Mouse (Mus musculus) stomach, adult 2 months (tissue): ENCODE data around the gene 2610318N02Rik. TPM values are rescaled to one million over a fixed set of nuclear protein-coding genes. Genes with fewer than 3 reads are reported as not detected.

Source experiments
- polyA plus RNA-seq: library from polyadenylated mRNA; depleted of rRNA; stranded (reverse); fragments of >200 nt; gene quantifications from 2 replicates; pipeline ENCODE4 v1.2.3, GENCODE M21; 2012; rRNA removed

Gene 2610318N02Rik
- polyA plus RNA-seq: 2.4 and 2.9 TPM in 2 replicates

GRCm38 (mm10) chr16:17124871-17125520 is at the start of gene 2610318N02Rik:
TSS of gene 2610318N02Rik (minus strand) at chr16:17125167.

DNA sequence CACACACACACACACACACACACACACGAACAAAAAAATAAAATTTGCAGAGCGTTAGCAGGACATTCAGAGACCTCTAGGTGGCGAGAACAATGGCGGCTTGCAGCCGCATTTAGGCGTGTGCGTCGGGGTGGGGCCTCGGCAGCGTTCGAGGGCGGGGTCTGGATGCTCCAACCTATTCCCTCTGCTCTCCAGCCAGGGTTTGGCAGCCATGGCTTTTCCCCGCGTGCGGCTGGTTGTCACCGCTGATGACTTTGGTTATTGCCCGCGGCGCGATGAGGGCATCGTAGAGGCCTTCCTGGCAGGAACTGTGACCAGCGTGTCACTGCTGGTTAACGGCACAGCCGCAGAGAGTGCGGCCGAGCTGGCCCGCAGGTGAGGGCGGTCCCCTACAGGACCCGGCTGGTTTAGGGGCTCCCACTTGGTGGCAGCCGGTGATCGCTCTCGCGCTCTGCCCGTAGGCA is 21.8 kb upstream of the 2610318N02Rik start, which contains the start of gene Ccdc116:
Ccdc116 (minus strand) TSS at position 458 of the 464 bp plus-strand sequence.

DNA sequence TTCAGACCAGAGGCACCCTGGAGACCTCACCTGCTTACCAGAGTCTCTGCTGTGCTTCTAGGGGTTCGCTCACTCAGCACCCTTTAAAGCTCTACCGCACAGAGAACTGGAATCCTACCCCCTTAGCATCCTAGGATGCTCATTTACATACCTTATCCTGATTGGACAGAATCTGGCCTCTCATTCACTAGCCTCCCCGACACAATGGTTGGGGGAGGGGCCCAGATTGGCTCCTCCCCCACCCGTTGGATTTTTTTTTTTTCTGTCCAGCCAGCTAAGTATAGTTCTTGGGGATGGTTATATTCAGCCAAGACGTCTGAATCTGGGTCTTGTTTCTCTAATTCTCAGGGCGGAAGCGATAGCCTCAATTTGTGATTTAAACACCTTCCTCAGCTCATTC is 19.4 kb upstream of the 2610318N02Rik start, which contains the start of gene Ydjc:
Ydjc (plus strand) TSS at position 283 of the 400 bp plus-strand sequence.

GRCm38 (mm10) chr16:17132089-17132905 is 7.3 kb upstream of the 2610318N02Rik start, which contains the start of gene Sdf2l1:
TSS of gene Sdf2l1 (minus strand) at chr16:17132383.

GRCm38 (mm10) chr16:17110771-17111743 is 13.9 kb downstream of the 2610318N02Rik start, which contains the start of gene Ppil2:
TSS of gene Ppil2 (minus strand) at chr16:17111257.

DNA sequence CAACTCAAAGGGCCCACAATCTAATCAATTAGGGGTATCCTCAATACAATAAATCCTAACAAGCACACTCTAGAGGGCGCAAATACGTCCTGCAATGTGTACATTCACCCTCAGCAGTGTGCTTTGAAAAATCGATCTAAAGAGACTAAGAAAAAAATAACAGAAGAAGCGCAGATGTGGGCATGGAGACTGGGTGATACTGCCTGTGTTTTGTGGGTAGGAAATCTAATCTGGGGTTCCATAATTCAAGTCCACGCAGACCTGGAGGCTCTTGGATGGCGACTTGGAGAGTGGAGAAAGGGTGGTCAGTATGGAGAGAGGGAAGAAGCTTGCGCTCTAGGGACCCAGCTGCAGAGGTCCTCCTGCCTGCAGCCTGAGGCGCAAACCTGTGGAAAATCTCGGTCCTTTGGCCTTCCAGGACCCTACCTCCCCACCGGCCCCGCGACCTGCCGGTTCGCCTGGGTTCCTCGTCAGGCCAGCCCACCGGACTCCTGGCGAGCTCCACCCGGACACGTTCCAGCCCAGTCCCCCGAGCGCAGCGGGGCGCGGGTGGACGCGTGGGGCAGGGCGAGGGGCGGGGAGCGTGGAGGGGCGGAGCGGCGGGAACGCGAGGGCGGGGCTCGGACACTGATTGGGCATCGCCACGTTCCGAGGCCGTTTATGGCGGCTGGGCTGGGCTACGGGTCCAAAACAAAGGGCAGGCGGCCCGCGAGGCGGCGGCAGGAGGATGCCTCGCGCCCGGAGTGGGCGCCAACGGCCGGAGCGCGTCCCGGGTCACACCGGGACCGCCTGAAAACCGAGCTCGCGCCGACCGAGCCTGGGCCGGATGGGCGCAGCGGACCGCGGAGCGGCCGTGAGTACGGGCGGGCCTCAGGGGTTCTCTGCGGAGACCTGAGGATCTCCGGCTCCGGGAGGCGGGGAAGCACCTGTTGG is 55.2 kb downstream of the 2610318N02Rik start, which contains the start of gene Ypel1:
Ypel1 (plus strand) TSS at position 186 of the 933 bp plus-strand sequence.

Other genes starting within 250 kb of the 2610318N02Rik start
- gene Ppm1f, start 228.7 kb downstream of the 2610318N02Rik start, polyA plus RNA-seq: 2.3 and 2.5 TPM in 2 replicates
- 18.0 and 25.5 TPM in 2 replicates for gene Mapk1, start 141.8 kb downstream of the 2610318N02Rik start, polyA plus RNA-seq
- 0.41 and 0.46 TPM in 2 replicates for gene Ypel1, start 55.5 kb downstream of the 2610318N02Rik start, polyA plus RNA-seq
- 34.7 and 35.1 TPM in 2 replicates for gene Ppil2, start 13.9 kb downstream of the 2610318N02Rik start, polyA plus RNA-seq
- gene Sdf2l1, start 7.2 kb upstream of the 2610318N02Rik start, polyA plus RNA-seq: 39.8 and 64.6 TPM in 2 replicates
- gene Ydjc, start 19.5 kb upstream of the 2610318N02Rik start, polyA plus RNA-seq: 19.8 and 26.3 TPM in 2 replicates
- 2.2 and 2.6 TPM in 2 replicates for gene Ccdc116, start 22.1 kb upstream of the 2610318N02Rik start, polyA plus RNA-seq
- gene Ube2l3, start 77.5 kb upstream of the 2610318N02Rik start, polyA plus RNA-seq: 40.3 and 48.5 TPM in 2 replicates
- gene Rimbp3, start 83.4 kb upstream of the 2610318N02Rik start, polyA plus RNA-seq: 0.03 and 0.05 TPM in 2 replicates
- 1.7 and 2.4 TPM in 2 replicates for gene Hic2, start 108.4 kb upstream of the 2610318N02Rik start, polyA plus RNA-seq
- 4.8 and 5.8 TPM in 2 replicates for gene Tmem191c, start 150.9 kb upstream of the 2610318N02Rik start, polyA plus RNA-seq
- 0.10 and 0.37 TPM in 2 replicates for gene Serpind1, start 206.2 kb upstream of the 2610318N02Rik start, polyA plus RNA-seq